Mouse (Mus musculus): ENCODE data around the gene Ano6. TPM values are rescaled to one million over a fixed set of nuclear protein-coding genes. Genes with fewer than 3 reads are reported as not detected.

Gene Ano6
- total RNA-seq, 2 experiments from 2014 or later: 87.9 to 88.7 TPM

GRCm38 (mm10) chr15:95850546-95850945 lies 59.9 kb downstream of the Ano6 start:
- DNase-seq (ENCODE audit: low spot score in 2 of 2): no peak

GRCm38 (mm10) chr15:95855051-95855844 lies 64.6 kb downstream of the Ano6 start:
- no peak for DNase-seq (ENCODE audit: low spot score in 2 of 2)

GRCm38 (mm10) chr15:95855953-95856352 lies 65.3 kb downstream of the Ano6 start:
- DNase-seq (ENCODE audit: low spot score in 2 of 2): no peak

GRCm38 (mm10) chr15:95856684-95857595 lies 66.3 kb downstream of the Ano6 start:
- DNase-seq (ENCODE audit: low spot score in 2 of 2): no peak

GRCm38 (mm10) chr15:95858876-95859655 lies 68.4 kb downstream of the Ano6 start:
- no peak for DNase-seq (ENCODE audit: low spot score in 2 of 2)

GRCm38 (mm10) chr15:95863865-95864660 lies 73.4 kb downstream of the Ano6 start:
- DNase-seq (ENCODE audit: low spot score in 2 of 2): no peak

- no peak for DNase-seq (ENCODE audit: low spot score in 2 of 2)
Measured at GRCm38 (mm10) chr15:95865311-95866100, 74.9 kb downstream of the Ano6 start.

GRCm38 (mm10) chr15:95868172-95868571 lies 77.5 kb downstream of the Ano6 start:
- no peak for DNase-seq (ENCODE audit: low spot score in 2 of 2)

GRCm38 (mm10) chr15:95869611-95870010 lies 79.0 kb downstream of the Ano6 start:
- DNase-seq (ENCODE audit: low spot score in 2 of 2): no peak

GRCm38 (mm10) chr15:95871631-95872030 lies 81.0 kb downstream of the Ano6 start:
- no peak for DNase-seq (ENCODE audit: low spot score in 2 of 2)

GRCm38 (mm10) chr15:95872447-95872846 lies 81.8 kb downstream of the Ano6 start:
- DNase-seq (ENCODE audit: low spot score in 2 of 2): no peak

GRCm38 (mm10) chr15:95873276-95873675 lies 82.6 kb downstream of the Ano6 start:
- DNase-seq (ENCODE audit: low spot score in 2 of 2): no peak

GRCm38 (mm10) chr15:95874216-95874615 lies 83.6 kb downstream of the Ano6 start:
- DNase-seq (ENCODE audit: low spot score in 2 of 2): no peak

GRCm38 (mm10) chr15:95874726-95875125 lies 84.1 kb downstream of the Ano6 start:
- DNase-seq (ENCODE audit: low spot score in 2 of 2): no peak

GRCm38 (mm10) chr15:95875898-95876297 lies 85.3 kb downstream of the Ano6 start:
- DNase-seq (ENCODE audit: low spot score in 2 of 2): no peak

GRCm38 (mm10) chr15:95880616-95881151 lies 90.0 kb downstream of the Ano6 start:
- no peak for DNase-seq (ENCODE audit: low spot score in 2 of 2)

- no peak for DNase-seq (ENCODE audit: low spot score in 2 of 2)
Measured at GRCm38 (mm10) chr15:95882436-95882835, 91.8 kb downstream of the Ano6 start.

GRCm38 (mm10) chr15:95883559-95883958 lies 92.9 kb downstream of the Ano6 start:
- DNase-seq (ENCODE audit: low spot score in 2 of 2): no peak
